Mouse (Mus musculus) inflammation-experienced regulatory T-cells, adult 6 months (primary cell): ENCODE results near the gene Cldn16. TPM values are rescaled to one million over a fixed set of nuclear protein-coding genes. Genes with fewer than 3 reads are reported as not detected.

Experiments used
- polyA plus RNA-seq, 3 experiments: library from polyadenylated mRNA; unstranded; fragments of 100-300 nt; shearing (Covaris generic); gene quantifications; one replicate each; pipeline ENCODE4 v1.2.1; 2017

Cldn16 gene
- polyA plus RNA-seq, 3 experiments from 2014 or later: not detected

Other genes with a start within 250 kb of the Cldn16 start
- not detected for gene Cldn1, start 91.3 kb upstream of the Cldn16 start, polyA plus RNA-seq
- not detected for gene Tmem207, start 63.6 kb downstream of the Cldn16 start, polyA plus RNA-seq
- 10 to 100 TPM in 1 of 3 experiments, 1 to 10 TPM in 2; 9.1 to 10.7 (median 9.8) TPM for gene Il1rap, start 118.6 kb downstream of the Cldn16 start, polyA plus RNA-seq